Mouse (Mus musculus): ENCODE data around the gene Sec16a. TPM values are rescaled to one million over a fixed set of nuclear protein-coding genes. Genes with fewer than 3 reads are reported as not detected.
"Not testable (repeated sequence)": the region's sequence is repeated elsewhere in the genome, so short reads cannot be mapped to it uniquely, and the experiment has no call there.

The Sec16a gene
- polyA plus RNA-seq, 1 experiment = 69.0 TPM

DNA sequence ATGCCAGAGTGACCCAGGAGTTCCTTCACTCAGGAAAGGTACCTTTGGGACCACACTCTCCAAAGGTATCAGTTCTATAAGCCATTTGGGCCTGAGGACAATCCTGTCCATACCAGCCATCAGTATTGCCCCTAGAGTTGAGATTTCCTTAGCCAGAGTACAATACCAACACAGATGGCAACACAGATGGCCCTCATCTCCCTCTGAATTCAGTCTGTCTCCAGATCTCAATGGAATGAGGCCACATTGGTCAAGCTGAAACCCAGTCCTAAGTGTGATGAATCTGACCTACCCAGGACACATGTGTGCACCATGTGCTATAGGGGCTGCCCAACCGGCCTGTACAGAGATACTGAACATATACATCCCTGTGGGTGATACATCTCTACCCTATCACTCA lies 42.8 kb downstream of the Sec16a start:
- no peak for TF ChIP-seq CTCF (IDR thresholded peaks at IDR 0.05; ENCODE audit: insufficient read depth, low read length)
- TF ChIP-seq POLR2A (IDR thresholded peaks at IDR 0.05; ENCODE audit: borderline replicate concordance, extremely low read depth, low read depth, low read length) = no peak
- DNase-seq = no peak

DNA sequence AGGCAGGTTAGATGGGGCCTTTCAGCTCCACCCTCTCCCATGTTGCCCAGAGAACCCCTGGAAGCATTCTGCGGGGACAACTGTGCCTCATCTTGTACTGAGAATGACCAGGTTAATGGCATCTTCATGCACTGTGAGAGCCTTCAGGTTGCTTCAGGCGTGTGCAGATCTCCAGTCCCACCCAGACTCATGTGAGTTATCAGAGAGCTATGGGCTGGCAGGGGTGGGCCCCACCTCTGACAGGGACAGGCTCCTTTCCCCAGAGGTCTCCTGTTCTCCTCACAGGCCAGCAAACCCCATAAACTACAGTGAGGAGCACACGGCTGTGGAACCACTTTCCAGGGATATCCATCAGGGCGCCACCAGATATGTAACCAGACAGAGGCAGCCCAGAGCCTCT lies 44.0 kb downstream of the Sec16a start:
- Histone ChIP-seq H3K4me1 (ENCODE audit: control insufficient read depth, insufficient read depth, low read length) (no peaks in the 10 kb centered on the region), H3K4me3 (replicated peaks; ENCODE audit: extremely low read depth, low read depth, low read length) (no peak overlapping the region)
- TF ChIP-seq POLR2A (IDR thresholded peaks at IDR 0.05; ENCODE audit: borderline replicate concordance, extremely low read depth, low read depth, low read length) (no peak), CTCF (IDR thresholded peaks at IDR 0.05; ENCODE audit: insufficient read depth, low read length) (no peak)
- DNase-seq = no peak
- WGBS = 90% methylated on average over 4 of the region's 4 CpGs

More for the DNA sequence above, 42.8 kb downstream of the Sec16a start:
- H3K4me1 ChIP-seq (ENCODE audit: control insufficient read depth, insufficient read depth, low read length) = no peaks in the 10 kb centered on the region; the same call in 1 of the 2 replicates
- H3K4me3 ChIP-seq (replicated peaks; ENCODE audit: extremely low read depth, low read depth, low read length) = no peak overlapping the region
- 73% methylated on average over 1 of the region's 1 CpGs for WGBS

DNA sequence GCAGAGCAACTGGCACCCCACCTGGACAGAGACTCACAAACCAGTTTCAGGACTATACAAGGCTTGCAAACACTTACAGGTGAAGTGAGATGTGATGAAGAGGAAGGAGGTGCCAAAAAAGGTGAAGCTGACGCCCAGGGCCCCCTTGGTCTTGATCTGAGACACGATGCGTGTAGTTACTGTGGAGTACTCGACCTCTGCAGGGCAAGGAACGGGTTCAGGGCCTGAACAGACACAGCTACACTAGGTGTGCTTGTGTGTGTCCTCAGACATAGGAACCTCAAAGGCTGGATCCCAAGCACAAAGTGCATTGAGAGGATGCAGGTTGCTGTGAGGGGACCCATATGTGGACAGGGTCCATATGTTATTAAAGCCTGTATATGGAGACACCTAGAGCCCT lies 44.7 kb downstream of the Sec16a start:
- WGBS = 84% methylated on average over 5 of the region's 5 CpGs
- no peaks in the 10 kb centered on the region for H3K4me1 ChIP-seq (ENCODE audit: control insufficient read depth, insufficient read depth, low read length)
- no peak overlapping the region for H3K4me3 ChIP-seq (replicated peaks; ENCODE audit: extremely low read depth, low read depth, low read length)
- TF ChIP-seq CTCF (IDR thresholded peaks at IDR 0.05; ENCODE audit: insufficient read depth, low read length) = no peak
- no peak for TF ChIP-seq POLR2A (IDR thresholded peaks at IDR 0.05; ENCODE audit: borderline replicate concordance, extremely low read depth, low read depth, low read length)
- DNase-seq = no peak

DNA sequence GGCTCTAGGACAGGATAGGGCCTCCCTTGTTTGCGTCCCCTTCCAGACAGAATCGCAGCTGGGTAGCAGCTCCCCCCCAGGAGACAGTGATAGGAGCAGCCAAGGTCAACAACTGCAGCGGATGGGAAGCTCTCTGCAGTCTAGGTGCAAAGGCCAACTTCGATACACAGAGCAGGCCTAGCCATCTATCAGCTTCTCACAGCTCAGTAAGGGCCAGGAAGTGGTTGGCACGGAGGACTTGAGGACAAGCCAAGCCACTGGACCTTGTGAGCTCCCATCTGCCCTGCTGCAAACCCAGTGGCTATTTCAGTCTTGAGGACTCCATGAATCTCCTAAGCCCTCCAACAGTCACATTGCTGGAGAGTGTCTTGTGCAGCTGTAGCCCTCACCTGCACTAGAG lies 45.4 kb downstream of the Sec16a start:
- no peaks in the 10 kb centered on the region for H3K4me1 ChIP-seq (ENCODE audit: control insufficient read depth, insufficient read depth, low read length)
- H3K4me3 ChIP-seq (replicated peaks; ENCODE audit: extremely low read depth, low read depth, low read length) = no peak overlapping the region
- 61% methylated on average over 5 of the region's 5 CpGs for WGBS
- no peak for TF ChIP-seq CTCF (IDR thresholded peaks at IDR 0.05; ENCODE audit: insufficient read depth, low read length)
- TF ChIP-seq POLR2A (IDR thresholded peaks at IDR 0.05; ENCODE audit: borderline replicate concordance, extremely low read depth, low read depth, low read length) = no peak
- DNase-seq = no peak

DNA sequence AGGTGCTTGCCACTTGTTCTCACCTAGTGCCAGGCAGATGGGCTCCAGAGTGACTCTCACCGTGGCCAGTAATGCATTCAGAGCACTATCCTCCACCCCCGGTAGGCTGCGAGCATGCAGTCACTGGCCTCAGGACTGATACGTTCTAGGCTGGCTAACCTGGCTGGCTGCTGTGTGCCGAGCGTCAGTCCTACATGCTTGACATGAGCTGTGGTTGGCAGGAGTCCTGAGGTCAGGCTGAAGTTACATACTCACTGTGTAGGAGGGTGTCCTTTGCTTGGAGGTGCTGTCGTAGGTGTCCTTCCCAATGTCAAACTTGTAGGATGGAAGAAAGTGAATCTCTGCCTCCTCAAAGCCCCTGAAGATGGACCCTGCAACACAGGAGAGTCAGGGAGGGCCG lies 46.0 kb downstream of the Sec16a start:
- no peak for TF ChIP-seq POLR2A (IDR thresholded peaks at IDR 0.05; ENCODE audit: borderline replicate concordance, extremely low read depth, low read depth, low read length)
- no peak for TF ChIP-seq CTCF (IDR thresholded peaks at IDR 0.05; ENCODE audit: insufficient read depth, low read length)
- no peak for DNase-seq
- WGBS = 86% methylated on average over 8 of the region's 8 CpGs

DNA sequence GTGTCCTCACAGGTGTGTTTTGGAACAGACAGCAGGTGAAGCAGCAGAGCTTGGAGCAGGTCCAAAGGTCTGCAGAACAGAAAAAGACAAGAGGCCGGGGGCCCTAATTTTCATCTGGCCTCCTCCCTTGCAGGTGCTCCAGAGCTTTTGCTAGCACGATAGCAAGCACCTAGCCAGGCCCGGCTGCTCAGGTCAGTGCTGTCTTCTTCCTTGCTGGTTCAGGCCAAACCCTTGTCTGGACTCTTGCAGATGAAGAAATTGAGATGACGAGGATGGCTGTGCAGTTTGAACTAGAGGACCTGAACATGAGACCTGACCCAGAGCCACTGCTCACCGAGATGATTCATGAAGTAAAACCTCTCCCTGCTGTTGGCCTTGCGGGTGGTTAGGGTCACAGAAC lies 53.4 kb downstream of the Sec16a start:
- Histone ChIP-seq H3K4me1 (ENCODE audit: control insufficient read depth, insufficient read depth, low read length) (peaks cover 10% of the 10 kb centered on the region), H3K4me3 (replicated peaks; ENCODE audit: extremely low read depth, low read depth, low read length) (no peak overlapping the region)
- 90% methylated on average over 6 of the region's 6 CpGs for WGBS
- no peak for DNase-seq
- TF ChIP-seq CTCF (IDR thresholded peaks at IDR 0.05; ENCODE audit: insufficient read depth, low read length) = no peak
- no peak for TF ChIP-seq POLR2A (IDR thresholded peaks at IDR 0.05; ENCODE audit: borderline replicate concordance, extremely low read depth, low read depth, low read length)

More for the DNA sequence above, 46.0 kb downstream of the Sec16a start:
- Histone ChIP-seq H3K4me1 (ENCODE audit: control insufficient read depth, insufficient read depth, low read length) (no peaks in the 10 kb centered on the region), H3K4me3 (replicated peaks; ENCODE audit: extremely low read depth, low read depth, low read length) (no peak overlapping the region)

DNA sequence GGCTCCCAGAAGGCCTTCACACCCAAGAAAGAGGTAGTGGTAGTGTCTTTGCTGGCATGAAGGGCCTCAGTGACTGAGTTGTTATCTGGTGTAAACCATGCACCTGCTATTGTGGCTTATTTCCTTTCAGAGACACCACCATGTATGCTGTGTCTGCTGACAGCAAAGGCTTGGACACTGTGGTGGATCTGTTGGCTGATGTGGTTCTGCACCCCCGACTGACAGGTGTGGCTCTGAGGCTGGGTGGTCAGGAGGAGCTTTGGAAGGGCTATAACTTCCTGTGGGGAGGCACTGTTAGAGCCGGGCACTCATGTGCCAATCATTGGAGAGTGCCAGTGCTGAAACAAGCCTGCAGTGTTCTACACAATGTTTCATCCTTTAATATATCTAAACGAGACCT lies 54.1 kb downstream of the Sec16a start:
- DNase-seq = no peak
- WGBS = 73% methylated on average over 3 of the region's 3 CpGs
- no peak for TF ChIP-seq POLR2A (IDR thresholded peaks at IDR 0.05; ENCODE audit: borderline replicate concordance, extremely low read depth, low read depth, low read length)
- no peak for TF ChIP-seq CTCF (IDR thresholded peaks at IDR 0.05; ENCODE audit: insufficient read depth, low read length)
- Histone ChIP-seq H3K4me3 (replicated peaks; ENCODE audit: extremely low read depth, low read depth, low read length) (no peak overlapping the region), H3K4me1 (ENCODE audit: control insufficient read depth, insufficient read depth, low read length) (peaks cover 10% of the 10 kb centered on the region)

DNA sequence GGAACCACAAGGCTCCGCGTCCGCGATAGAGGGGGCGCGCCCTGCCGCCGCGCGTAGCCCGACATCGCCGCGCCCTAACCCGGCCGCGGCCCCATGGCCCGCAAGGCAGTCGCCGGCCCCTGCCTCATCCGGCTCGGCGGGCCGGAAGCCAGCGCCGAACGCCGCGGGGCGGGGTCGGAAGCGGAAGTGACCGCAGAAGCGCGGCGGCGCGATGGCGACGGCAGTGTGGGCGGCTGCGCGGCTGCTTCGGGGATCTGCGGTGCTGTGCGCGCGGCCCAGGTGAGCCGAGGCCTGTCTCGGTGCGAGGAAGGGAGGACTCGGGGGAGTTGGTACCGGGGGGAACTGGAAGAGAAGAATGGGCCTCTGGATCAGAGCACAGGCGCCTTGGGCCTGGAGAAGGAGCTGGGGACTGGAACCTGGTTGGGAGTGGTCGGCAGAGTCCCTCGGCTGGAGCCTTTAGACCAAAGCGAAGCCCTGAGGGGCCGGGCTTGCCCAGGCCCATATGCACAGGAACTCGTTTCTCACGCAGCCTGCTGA lies 55.8 kb downstream of the Sec16a start, which contains the start of the genes Entr1 and Pmpca:
TSS of gene Entr1 (minus strand) at position 163 of the 537 bp plus-strand sequence.
TSS of gene Pmpca (plus strand) at position 186 of the 537 bp plus-strand sequence.
- peak; percentile 85 for DNase-seq
- Histone ChIP-seq H3K4me3 (replicated peaks; ENCODE audit: extremely low read depth, low read depth, low read length) (peak within 1 kb of the TSS; percentile 89), H3K4me1 (ENCODE audit: control insufficient read depth, insufficient read depth, low read length) (peaks cover 10% of the 10 kb centered on the region)
- under 1% methylated on average over 59 of the region's 60 CpGs for WGBS
- TF ChIP-seq POLR2A (IDR thresholded peaks at IDR 0.05; ENCODE audit: borderline replicate concordance, extremely low read depth, low read depth, low read length) (peak; percentile 76; the same call in 1 of the 2 replicates), CTCF (IDR thresholded peaks at IDR 0.05; ENCODE audit: insufficient read depth, low read length) (no peak)

DNA sequence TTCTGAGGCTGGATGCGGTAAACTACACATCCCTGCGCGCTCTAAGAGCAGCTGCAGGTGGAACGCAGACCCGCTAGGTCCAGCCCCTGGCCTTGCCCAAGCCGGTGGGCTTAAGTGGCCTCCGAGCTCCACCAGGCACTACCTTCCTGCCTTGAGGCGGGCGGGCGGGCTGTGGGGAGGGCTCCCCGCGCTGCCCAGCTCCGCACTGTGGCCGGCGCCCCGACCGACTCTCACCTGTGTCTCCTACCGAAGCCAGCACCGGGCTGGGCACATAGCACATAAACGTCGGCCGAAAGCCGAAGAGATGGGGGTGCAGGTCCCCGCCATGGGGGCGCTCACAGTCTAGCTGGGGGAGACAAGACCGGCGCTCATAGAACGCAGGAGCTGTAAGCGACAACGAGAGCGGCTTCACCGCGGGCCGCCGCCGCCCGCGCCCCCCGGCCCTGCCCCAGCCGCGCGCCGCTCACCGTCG lies 56.3 kb downstream of the Sec16a start:
- TF ChIP-seq CTCF (IDR thresholded peaks at IDR 0.05; ENCODE audit: insufficient read depth, low read length) (no peak), POLR2A (IDR thresholded peaks at IDR 0.05; ENCODE audit: borderline replicate concordance, extremely low read depth, low read depth, low read length) (no peak)
- no peak for DNase-seq
- under 1% methylated on average over 45 of the region's 45 CpGs for WGBS
- Histone ChIP-seq H3K4me3 (replicated peaks; ENCODE audit: extremely low read depth, low read depth, low read length) (peak overlapping the region; percentile 89), H3K4me1 (ENCODE audit: control insufficient read depth, insufficient read depth, low read length) (peaks cover 10% of the 10 kb centered on the region)

DNA sequence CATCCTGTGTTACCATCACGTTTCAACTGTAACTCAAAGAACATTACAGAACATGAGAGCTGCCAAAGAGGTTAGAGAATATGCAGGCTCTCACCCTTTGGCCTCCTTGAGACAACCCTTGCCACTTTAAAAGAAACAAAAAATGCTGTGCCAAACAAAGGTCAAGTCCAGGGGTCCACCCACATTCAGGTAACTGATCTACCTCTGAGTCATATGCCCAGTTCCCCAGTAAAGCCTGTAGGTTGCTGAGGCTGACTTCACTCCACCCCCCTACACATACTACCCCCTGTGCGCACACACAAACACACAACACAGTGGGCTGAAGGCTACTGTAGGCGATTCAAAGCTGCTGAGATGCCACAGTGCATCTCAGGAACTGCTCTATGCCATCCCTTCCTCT lies 57.3 kb downstream of the Sec16a start:
- 85% methylated on average over 3 of the region's 3 CpGs for WGBS
- Histone ChIP-seq H3K4me3 (replicated peaks; ENCODE audit: extremely low read depth, low read depth, low read length) (no peak overlapping the region), H3K4me1 (ENCODE audit: control insufficient read depth, insufficient read depth, low read length) (peaks cover 10% of the 10 kb centered on the region)
- TF ChIP-seq POLR2A (IDR thresholded peaks at IDR 0.05; ENCODE audit: borderline replicate concordance, extremely low read depth, low read depth, low read length) (no peak), CTCF (IDR thresholded peaks at IDR 0.05; ENCODE audit: insufficient read depth, low read length) (no peak)
- no peak for DNase-seq

DNA sequence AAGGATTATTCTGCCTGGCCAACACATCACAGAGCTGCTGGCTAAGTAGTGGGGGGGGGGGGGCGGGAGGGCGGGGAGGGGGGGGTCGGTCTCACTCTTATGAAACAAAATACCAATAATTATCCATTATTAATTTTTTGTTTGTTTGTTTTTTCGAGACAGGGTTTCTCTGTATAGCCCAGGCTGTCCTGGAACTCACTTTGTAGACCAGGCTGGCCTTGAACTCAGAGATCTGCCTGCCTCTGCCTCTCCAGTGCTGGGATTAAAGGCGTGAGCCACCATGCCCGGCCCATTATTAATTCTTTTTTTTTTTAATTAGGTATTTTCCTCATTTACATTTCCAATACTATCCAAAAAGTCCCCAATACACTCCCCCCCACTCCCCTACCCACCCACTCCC lies 64.1 kb downstream of the Sec16a start:
- peak overlapping the region; percentile 70 for H3K4me3 ChIP-seq (replicated peaks; ENCODE audit: extremely low read depth, low read depth, low read length)
- not testable (repeated sequence) for H3K4me1 ChIP-seq (ENCODE audit: control insufficient read depth, insufficient read depth, low read length); DNase-seq
- 36% methylated on average over 6 of the region's 6 CpGs for WGBS
